Mouse (Mus musculus): Measurements from ENCODE around the gene Vamp8.

The Vamp8 gene

DNA sequence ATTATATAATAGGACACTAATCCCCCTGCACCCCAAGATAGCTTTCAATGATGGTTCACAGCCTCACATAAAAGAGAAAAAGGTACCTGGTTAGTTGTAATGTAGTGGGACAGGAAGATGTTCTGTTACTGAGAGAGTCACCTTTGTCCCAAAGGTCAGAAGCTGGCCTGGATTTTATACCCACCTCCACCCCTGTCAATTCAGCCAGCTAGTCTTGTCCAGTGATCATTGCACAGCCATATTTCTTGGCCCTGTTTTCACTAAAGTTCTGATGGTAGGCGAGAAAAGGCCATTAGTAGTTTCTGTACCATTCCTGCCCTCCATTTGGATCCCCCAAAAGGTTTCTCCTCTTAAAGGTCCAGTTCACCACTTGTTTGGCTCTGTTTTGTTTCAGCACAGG lies 36.5 kb downstream of the Vamp8 start:
- no peak for DNase-seq (ENCODE audit: low spot score in 2 of 2)

- no peak for DNase-seq (ENCODE audit: low spot score in 2 of 2)
Observed at GRCm38 (mm10) chr6:72352636-72353405, 37.7 kb downstream of the Vamp8 start.

- no peak for DNase-seq (ENCODE audit: low spot score in 2 of 2)
Observed at GRCm38 (mm10) chr6:72350214-72350613, 40.3 kb downstream of the Vamp8 start.

GRCm38 (mm10) chr6:72348411-72348810 lies 42.1 kb downstream of the Vamp8 start:
- no peak for DNase-seq (ENCODE audit: low spot score in 2 of 2)

DNA sequence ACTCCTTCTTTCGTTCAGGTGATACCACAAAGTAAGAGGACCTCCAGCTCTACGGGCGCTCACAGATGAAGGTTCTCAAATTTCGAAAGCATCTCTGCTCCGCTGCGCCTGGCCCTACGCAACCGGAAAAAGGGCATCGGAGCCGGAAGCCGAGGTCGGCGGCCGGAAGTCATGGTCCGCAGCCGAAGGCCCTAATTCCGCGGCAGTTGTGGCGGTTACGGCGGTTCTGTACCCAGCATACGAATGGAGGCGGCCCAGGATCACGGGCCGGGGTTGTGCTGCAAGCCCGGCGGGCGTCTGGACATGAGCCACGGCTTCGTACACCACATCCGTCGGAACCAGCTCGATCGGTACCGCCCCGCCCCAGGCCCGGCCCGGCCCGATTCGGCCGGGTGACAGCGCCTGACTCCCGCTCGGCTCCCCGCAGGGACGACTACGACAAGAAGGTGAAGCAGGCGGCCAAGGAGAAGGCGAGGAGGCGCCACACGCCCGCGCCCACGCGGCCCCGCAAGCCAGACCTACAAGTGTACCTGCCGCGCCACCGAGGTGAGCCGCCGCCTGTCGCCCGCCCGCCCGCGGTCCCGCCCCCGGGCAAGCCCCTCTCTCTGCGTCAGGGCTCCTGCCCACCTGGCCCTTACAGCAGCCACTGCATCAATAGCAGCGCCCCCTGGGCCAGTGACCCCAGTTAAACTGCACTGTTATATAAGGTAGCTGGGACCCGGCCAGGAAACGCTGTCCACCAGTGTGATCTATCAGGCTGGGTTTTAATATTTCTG lies 43.1 kb downstream of the Vamp8 start, which contains the start of gene 0610030E20Rik:
Gene 0610030E20Rik (plus strand): TSS at position 152 of the 776 bp plus-strand sequence.
- DNase-seq (ENCODE audit: low spot score in 2 of 2) = peak; percentile 76 to 77

GRCm38 (mm10) chr6:72346261-72346660 lies 44.2 kb downstream of the Vamp8 start:
- no peak for DNase-seq (ENCODE audit: low spot score in 2 of 2)

- DNase-seq (ENCODE audit: low spot score in 2 of 2) = no peak
Observed at GRCm38 (mm10) chr6:72345633-72346032, 44.9 kb downstream of the Vamp8 start.

DNA sequence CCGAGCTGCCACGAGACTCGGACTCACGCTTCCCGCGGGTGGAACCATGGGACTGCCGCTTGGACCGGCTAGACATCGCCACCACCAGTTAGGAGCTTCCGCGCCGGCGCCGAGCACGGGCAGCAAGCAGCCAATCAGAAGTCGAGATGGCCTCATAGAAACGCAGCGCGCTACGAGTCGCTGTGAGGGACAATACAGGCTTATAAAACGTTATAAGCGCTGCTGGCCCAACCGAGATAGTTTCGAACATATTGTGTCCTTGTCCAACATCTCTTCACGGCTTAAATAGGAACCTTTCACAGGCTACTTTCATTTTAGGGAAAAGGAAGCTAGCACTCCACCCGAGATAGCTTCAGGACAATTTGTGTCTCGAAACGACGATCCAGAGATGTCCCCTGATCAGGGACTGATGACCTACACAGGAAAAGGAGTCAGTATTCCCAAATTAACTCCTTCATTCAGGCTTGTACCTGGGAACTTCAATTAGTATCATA lies 45.4 kb downstream of the Vamp8 start, which contains the start of gene Usp39:
Gene Usp39 (minus strand): TSS at position 111 of the 494 bp plus-strand sequence.
- peak; percentile 98 for DNase-seq (ENCODE audit: low spot score in 2 of 2)

DNA sequence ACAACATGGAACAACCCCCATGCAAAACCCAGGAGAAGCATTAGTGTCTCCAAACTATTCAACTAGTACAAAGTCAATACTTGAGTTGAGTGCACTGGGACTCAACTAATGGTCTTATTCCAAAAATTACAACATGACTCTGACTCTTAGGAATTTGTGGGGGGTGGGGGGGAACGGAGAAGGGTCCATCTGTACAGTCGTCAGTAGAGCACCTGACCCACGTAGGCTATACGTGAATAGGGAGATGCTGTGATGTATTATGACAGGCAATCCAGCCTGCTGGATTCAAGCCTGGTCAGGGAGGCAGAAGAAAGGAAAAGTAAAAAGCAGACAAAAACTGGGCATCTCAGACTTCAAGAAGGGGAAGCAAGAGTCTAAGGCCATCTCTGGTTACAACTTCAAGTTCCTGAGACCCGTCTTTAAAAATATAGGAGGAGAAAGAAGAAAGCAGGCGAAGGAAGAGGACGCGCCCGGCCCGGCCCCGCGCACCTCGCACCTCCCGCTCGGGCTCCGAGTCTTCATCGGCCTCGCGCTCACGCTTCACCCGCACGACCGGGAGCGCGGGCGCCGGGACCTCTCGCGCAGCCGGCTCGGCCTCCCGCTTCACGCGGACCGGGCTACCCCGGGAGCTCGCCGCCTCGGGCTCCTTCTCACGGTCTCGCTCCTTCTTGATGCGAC lies 46.0 kb downstream of the Vamp8 start:
- DNase-seq (ENCODE audit: low spot score in 2 of 2) = no peak

- no peak for DNase-seq (ENCODE audit: low spot score in 2 of 2)
Observed at GRCm38 (mm10) chr6:72340481-72340880, 50.0 kb downstream of the Vamp8 start.

Measured in right cerebral cortex, adult 2 months (tissue).